Mouse (Mus musculus) heart, postnatal 0 days (tissue): ENCODE data around the gene Krtap1-5. TPM values are rescaled to one million over a fixed set of nuclear protein-coding genes. Genes with fewer than 3 reads are reported as not detected.
"Not testable (repeated sequence)": the region's sequence is repeated elsewhere in the genome, so short reads cannot be mapped to it uniquely, and the experiment has no call there.

Source experiments
- ATAC-seq: fragments of 200-750 bp; cut with Nextera tagmentation; 2 replicates; pipeline ENCODE4 v1.8.0; 2017; ENCODE audit warnings: low read depth, moderate number of reproducible peaks, moderate library complexity; ENCODE audit not compliant: insufficient read depth
- DNase-seq: peaks from one replicate; pipeline ENCODE4 v3.0.0-alpha.2; 2016; ENCODE audit warnings: low spot score
- H3K27ac ChIP-seq: fragments of 300-500 bp; sonication (generic); 2 replicates; pipeline ENCODE4 v1.5.1; 2014; ENCODE audit warnings: low read depth, mild to moderate bottlenecking
- H3K27me3 ChIP-seq: fragments of 300-500 bp; sonication (generic); 2 replicates; pipeline ENCODE4 v1.6.1; 2014; ENCODE audit warnings: low read length, mixed read lengths; ENCODE audit not compliant: control insufficient read depth, insufficient read depth
- H3K36me3 ChIP-seq: fragments of 300-500 bp; sonication (generic); replicated peaks from 2 replicates; pipeline ENCODE4 v1.6.1; 2014; ENCODE audit warnings: low read length, mixed read lengths; ENCODE audit not compliant: control insufficient read depth, insufficient read depth
- H3K4me1 ChIP-seq: fragments of 300-500 bp; sonication (generic); 2 replicates; pipeline ENCODE4 v1.6.1; 2014; ENCODE audit warnings: antibody characterized with exemption; ENCODE audit not compliant: control insufficient read depth, insufficient read depth
- H3K4me2 ChIP-seq: fragments of 300-500 bp; sonication (generic); 2 replicates; pipeline ENCODE4 v1.6.1; 2014; ENCODE audit warnings: low read depth, mild to moderate bottlenecking, low read length, moderate library complexity
- H3K4me3 ChIP-seq: fragments of 300-500 bp; sonication (generic); 2 replicates; pipeline ENCODE4 v1.5.1; 2014; ENCODE audit warnings: low read depth, low read length
- H3K9ac ChIP-seq: fragments of 300-500 bp; sonication (generic); replicated peaks from 2 replicates; pipeline ENCODE4 v1.6.1; 2014; ENCODE audit warnings: low read depth, low read length, mixed read lengths
- H3K9me3 ChIP-seq: fragments of 300-500 bp; sonication (generic); replicated peaks from 2 replicates; pipeline ENCODE4 v1.6.1; 2016; ENCODE audit warnings: low read length; ENCODE audit not compliant: control insufficient read depth
- CTCF ChIP-seq: IDR thresholded peaks from 2 replicates; pipeline ENCODE4 v1.5.1; 2016; ENCODE audit warnings: antibody characterized with exemption, control low read depth, low read depth
- EP300 ChIP-seq: IDR thresholded peaks from 2 replicates; pipeline ENCODE4 v1.6.1; 2016; ENCODE audit warnings: antibody characterized with exemption, low read depth
- WGBS: fragments of 180-500 bp; shearing (Covaris S2); extraction: QIAGEN DNeasy Blood & Tissue Kit; methylation state at CpG from one replicate; pipeline ENCODE4 v1.1.7; 2014; 5-methylcytosine and 5-hydroxymethylcytosine counted together
- polyA plus RNA-seq: library from polyadenylated mRNA; unstranded; fragments of >200 nt; fragmentation: Nextera tagmentation; extraction: Ambion mirVana; gene quantifications from 2 replicates; pipeline ENCODE4 v1.2.1, GENCODE M21; 2015
- total RNA-seq: library from RNA; depleted of rRNA; stranded (reverse); fragments of >200 nt; gene quantifications from 2 replicates; pipeline ENCODE4 v1.2.3, GENCODE M21; 2014; ENCODE audit warnings: low replicate concordance; rRNA removed

Krtap1-5 gene
- not detected in 2 replicates for total RNA-seq
- not detected in 2 replicates for polyA plus RNA-seq

DNA sequence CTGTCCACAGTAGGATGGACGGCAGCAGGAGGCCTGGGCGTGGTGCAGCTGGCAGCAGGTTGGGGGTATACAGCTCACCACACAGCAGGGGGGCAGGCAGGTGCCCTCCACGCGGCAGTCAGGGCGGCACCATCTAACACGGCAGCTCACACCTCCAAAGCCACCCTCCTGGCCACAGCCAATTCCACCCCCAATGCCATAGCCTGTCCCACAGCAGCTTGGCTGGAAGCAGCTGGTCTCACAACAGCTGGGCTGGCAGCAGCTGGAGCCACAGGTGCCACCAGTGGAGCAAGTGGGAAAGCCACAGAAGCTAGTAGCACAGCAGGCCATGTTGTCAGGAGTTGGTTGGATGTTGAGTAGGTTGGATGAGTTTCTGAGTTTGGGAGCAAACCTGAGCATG, at the start of gene Krtap1-5:
Gene Krtap1-5 (minus strand): TSS at position 381 of the 400 bp plus-strand sequence.
- Histone ChIP-seq H3K27me3 (no peaks in the 10 kb centered on the region), H3K27ac (no peak within 1 kb of the TSS), H3K4me1 (no peaks in the 10 kb centered on the region), H3K9me3 (no peaks in the 10 kb centered on the region), H3K4me2 (no peak within 1 kb of the TSS), H3K36me3 (no peaks in the 10 kb centered on the region), H3K4me3 (no peak within 1 kb of the TSS), H3K9ac (no peak within 1 kb of the TSS)
- ATAC-seq (no peak), DNase-seq (no peak)
- no peak for TF ChIP-seq EP300
- TF ChIP-seq CTCF: no peak
- WGBS: 74% methylated on average over 5 of the region's 6 CpGs

- Histone ChIP-seq H3K9ac (no peak within 1 kb of the TSS), H3K9me3 (no peaks in the 10 kb centered on the region), H3K4me3 (no peak within 1 kb of the TSS), H3K36me3 (no peaks in the 10 kb centered on the region), H3K27ac (no peak within 1 kb of the TSS), H3K4me1 (no peaks in the 10 kb centered on the region), H3K27me3 (no peaks in the 10 kb centered on the region), H3K4me2 (no peak within 1 kb of the TSS)
- no peak for ATAC-seq
- no peak for DNase-seq
- TF ChIP-seq EP300 (no peak), CTCF (no peak)
- 78% methylated on average over 4 of the region's 4 CpGs for WGBS
Observed at GRCm38 (mm10) chr11:99628138-99628537, 47.3 kb upstream of the Krtap1-5 start, which contains the start of gene Krtap4-1. Gene Krtap4-1, minus strand, starts transcription at chr11:99628238.

- WGBS: 83% methylated on average over 2 of the region's 2 CpGs
- Histone ChIP-seq H3K4me3 (no peak within 1 kb of the TSS), H3K4me2 (no peak within 1 kb of the TSS), H3K27ac (no peak within 1 kb of the TSS), H3K9ac (no peak within 1 kb of the TSS), H3K36me3 (no peaks in the 10 kb centered on the region), H3K27me3 (no peaks in the 10 kb centered on the region), H3K9me3 (no peaks in the 10 kb centered on the region), H3K4me1 (no peaks in the 10 kb centered on the region)
- ATAC-seq: no peak
- TF ChIP-seq CTCF: no peak
- no peak for DNase-seq
Observed at GRCm38 (mm10) chr11:99620335-99620734, 39.5 kb upstream of the Krtap1-5 start, which contains the start of gene Gm11562. Gene Gm11562, minus strand, starts transcription at chr11:99620435.

GRCm38 (mm10) chr11:99614796-99615363, 34.1 kb upstream of the Krtap1-5 start, which contains the start of gene Krtap2-4:
Gene Krtap2-4, minus strand, starts transcription at chr11:99614846.
- no peak within 1 kb of the TSS for H3K4me2 ChIP-seq
- no peak within 1 kb of the TSS for H3K27ac ChIP-seq
- H3K9ac ChIP-seq: no peak within 1 kb of the TSS
- no peaks in the 10 kb centered on the region for H3K4me1 ChIP-seq
- TF ChIP-seq EP300 (no peak), CTCF (no peak)
- no peaks in the 10 kb centered on the region for H3K9me3 ChIP-seq
- H3K4me3 ChIP-seq: no peak within 1 kb of the TSS
- ATAC-seq (no peak), DNase-seq (no peak)
- H3K27me3 ChIP-seq: no peaks in the 10 kb centered on the region
- no peaks in the 10 kb centered on the region for H3K36me3 ChIP-seq
- WGBS: 45% methylated on average over 3 of the region's 3 CpGs

DNA sequence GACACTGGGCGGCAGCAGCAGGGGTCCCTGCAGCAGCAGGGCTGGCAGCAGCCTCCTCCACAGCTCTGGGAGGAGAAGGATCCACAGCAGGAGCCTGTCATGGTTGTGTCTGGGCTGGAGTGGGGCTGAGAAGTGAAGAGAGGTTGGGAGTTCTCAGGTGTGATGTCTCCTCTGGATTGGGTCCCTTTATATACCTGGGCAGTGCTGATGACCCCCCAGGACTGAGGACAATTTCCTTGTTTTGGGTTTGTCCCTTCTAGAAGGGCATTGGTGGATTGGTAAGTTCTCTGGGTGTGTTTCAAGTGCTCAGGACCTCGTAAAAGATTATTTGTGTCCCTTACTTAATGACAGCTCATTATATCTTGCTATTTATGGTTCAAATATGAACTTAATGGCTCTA, 29.3 kb upstream of the Krtap1-5 start, which contains the start of gene Gm11937:
Gene Gm11937 (minus strand): TSS at position 101 of the 400 bp plus-strand sequence.
- 51% methylated on average over 1 of the region's 2 CpGs for WGBS
- not testable (repeated sequence) for ATAC-seq, H3K27me3 ChIP-seq

DNA sequence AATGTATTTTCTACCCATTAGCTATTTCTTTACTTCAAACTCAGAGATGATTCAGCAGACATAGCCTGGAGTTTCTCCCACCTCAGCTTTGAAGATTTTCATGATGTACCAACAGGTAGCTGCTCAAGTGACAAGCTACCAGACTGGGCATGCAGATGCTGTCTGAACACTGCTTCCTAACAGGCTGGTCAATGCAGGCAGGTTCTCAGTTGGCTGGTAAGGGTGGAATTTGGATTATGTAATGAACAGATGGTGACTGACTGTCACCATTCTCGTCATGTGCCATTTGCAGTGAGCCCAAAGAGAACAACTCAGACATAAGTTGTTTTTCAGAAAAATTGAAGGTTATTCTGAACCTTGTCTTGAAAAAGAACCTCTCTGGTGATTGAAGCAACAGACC, 28.3 kb upstream of the Krtap1-5 start:
- TF ChIP-seq CTCF (no peak), EP300 (no peak)
- Histone ChIP-seq H3K9me3 (no peaks in the 10 kb centered on the region), H3K4me3 (no peak overlapping the region), H3K4me2 (no peak overlapping the region), H3K9ac (no peak overlapping the region), H3K27ac (no peak overlapping the region), H3K4me1 (no peaks in the 10 kb centered on the region), H3K36me3 (no peaks in the 10 kb centered on the region), H3K27me3 (no peaks in the 10 kb centered on the region)
- no peak for DNase-seq
- no peak for ATAC-seq
- 62% methylated on average over 1 of the region's 1 CpGs for WGBS

More for the DNA sequence above, 29.3 kb upstream of the Krtap1-5 start, which contains the start of gene Gm11937:
- H3K36me3 ChIP-seq, H3K9ac ChIP-seq, DNase-seq, H3K27ac ChIP-seq, H3K4me3 ChIP-seq, H3K4me1 ChIP-seq, H3K4me2 ChIP-seq, H3K9me3 ChIP-seq: not testable (repeated sequence)

DNA sequence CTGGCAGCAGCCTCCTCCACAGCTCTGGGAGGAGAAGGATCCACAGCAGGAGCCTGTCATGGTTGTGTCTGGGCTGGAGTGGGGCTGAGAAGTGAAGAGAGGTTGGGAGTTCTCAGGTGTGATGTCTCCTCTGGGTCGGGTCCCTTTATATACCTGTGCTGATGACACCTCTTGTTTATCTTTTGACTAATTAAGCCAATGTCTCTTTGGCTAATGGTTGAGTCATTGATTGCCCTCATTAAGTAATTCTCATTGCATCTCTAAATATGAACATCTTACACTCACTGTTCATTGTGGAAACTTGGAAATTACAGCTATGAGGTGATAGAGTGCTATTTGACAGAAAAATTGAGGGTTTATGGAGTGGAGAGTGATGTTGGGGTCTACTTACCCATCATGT, 22.4 kb upstream of the Krtap1-5 start, which contains the start of gene Gm11938:
Gene Gm11938 (minus strand): TSS at position 101 of the 400 bp plus-strand sequence.
- H3K4me2 ChIP-seq, H3K27ac ChIP-seq, H3K9me3 ChIP-seq, H3K9ac ChIP-seq, DNase-seq, H3K36me3 ChIP-seq, H3K4me1 ChIP-seq, H3K27me3 ChIP-seq, ATAC-seq, H3K4me3 ChIP-seq: not testable (repeated sequence)
- whole genome bisulfite sequencing: 25% methylated on average over 1 of the region's 1 CpGs

DNA sequence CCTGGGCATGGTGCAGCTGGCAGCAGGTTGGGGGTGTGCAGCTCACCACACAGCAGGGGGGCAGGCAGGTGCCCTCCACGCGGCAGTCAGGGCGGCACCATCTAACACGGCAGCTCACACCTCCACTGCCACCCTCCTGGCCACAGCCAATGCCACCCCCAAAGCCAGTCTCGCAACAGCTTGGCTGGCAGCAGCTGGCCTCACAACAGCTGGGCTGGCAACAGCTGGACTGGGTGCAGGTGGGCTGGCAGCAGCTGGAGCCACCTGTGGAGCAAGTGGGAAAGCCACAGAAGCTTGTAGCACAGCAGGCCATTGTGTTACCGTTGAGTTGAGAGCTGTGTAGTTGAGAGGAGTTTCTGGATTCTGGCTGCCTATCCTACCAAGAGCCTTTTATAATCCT, 16.9 kb upstream of the Krtap1-5 start, which contains the start of gene Krtap9-3:
Gene Krtap9-3 (minus strand): TSS at position 364 of the 400 bp plus-strand sequence.
- ATAC-seq, H3K4me2 ChIP-seq, H3K4me3 ChIP-seq, H3K4me1 ChIP-seq, H3K9ac ChIP-seq, H3K36me3 ChIP-seq, H3K27me3 ChIP-seq, DNase-seq, H3K27ac ChIP-seq, H3K9me3 ChIP-seq: not testable (repeated sequence)
- 75% methylated on average over 6 of the region's 6 CpGs for WGBS
